Mouse (Mus musculus) layer of hippocampus, adult 2 months (tissue): Measurements from ENCODE around the gene Plekha7. TPM values are rescaled to one million over a fixed set of nuclear protein-coding genes. Genes with fewer than 3 reads are reported as not detected.
A peak's percentile ranks its signal among the peaks of the same experiment; 100 is the strongest.

Experiments
- DNase-seq, 2 experiments: peaks; one replicate each; pipeline ENCODE4 v3.0.0; 2022; ENCODE audit warnings: low spot score in 2 of 2
- H3K27ac ChIP-seq: fragments of 200-600 bp; 2 replicates; pipeline ENCODE4 v1.8.1; 2022
- H3K4me3 ChIP-seq: fragments of 200-600 bp; 2 replicates; pipeline ENCODE4 v1.8.1; 2022; ENCODE audit warnings: mild to moderate bottlenecking
- CTCF ChIP-seq: fragments of 200-600 bp; conservative IDR thresholded peaks from 2 replicates; pipeline ENCODE4 v1.8.1; 2022; ENCODE audit warnings: antibody characterized with exemption, mild to moderate bottlenecking, moderate library complexity
- total RNA-seq, 2 experiments: library from RNA; stranded (reverse); gene quantifications; 2 replicates each; pipeline ENCODE4 v1.2.3; 2021

Gene Plekha7
- total RNA-seq, 2 experiments from 2014 or later: 17.2 to 19.1 TPM

GRCm38 (mm10) chr7:116222288-116223009 is 85.7 kb downstream of the Plekha7 start:
- TF ChIP-seq CTCF: no peak
- DNase-seq: no peak
- H3K4me3 ChIP-seq: no peak overlapping the region
- H3K27ac ChIP-seq: no peak overlapping the region

- Histone ChIP-seq H3K4me3 (no peak overlapping the region), H3K27ac (no peak overlapping the region)
- DNase-seq: no peak
- no peak for TF ChIP-seq CTCF
Observed at GRCm38 (mm10) chr7:116221883-116222282, 86.3 kb downstream of the Plekha7 start.

GRCm38 (mm10) chr7:116220103-116220707 is 88.0 kb downstream of the Plekha7 start:
- no peak for TF ChIP-seq CTCF
- no peak for DNase-seq
- Histone ChIP-seq H3K27ac (no peak overlapping the region), H3K4me3 (no peak overlapping the region)

- no peak for TF ChIP-seq CTCF
- H3K4me3 ChIP-seq: no peak overlapping the region
- no peak overlapping the region for H3K27ac ChIP-seq
- DNase-seq: no peak
Observed at GRCm38 (mm10) chr7:116217747-116218146, 90.4 kb downstream of the Plekha7 start.

- DNase-seq: no peak
- no peak for TF ChIP-seq CTCF
- no peak overlapping the region for H3K4me3 ChIP-seq
- H3K27ac ChIP-seq: no peak overlapping the region
Observed at GRCm38 (mm10) chr7:116211904-116212303, 96.3 kb downstream of the Plekha7 start.

GRCm38 (mm10) chr7:116209926-116210631 is 98.1 kb downstream of the Plekha7 start:
- DNase-seq: no peak
- Histone ChIP-seq H3K27ac (peak overlapping the region; percentile 52; the same call in 1 of the 2 replicates), H3K4me3 (no peak overlapping the region)
- no peak for TF ChIP-seq CTCF

GRCm38 (mm10) chr7:116208880-116209279 is 99.3 kb downstream of the Plekha7 start:
- H3K27ac ChIP-seq: peak overlapping the region; percentile 43; the same call in 1 of the 2 replicates
- no peak for TF ChIP-seq CTCF
- no peak overlapping the region for H3K4me3 ChIP-seq
- no peak for DNase-seq

- DNase-seq: no peak
- TF ChIP-seq CTCF: no peak
- no peak overlapping the region for H3K27ac ChIP-seq
- H3K4me3 ChIP-seq: no peak overlapping the region
Observed at GRCm38 (mm10) chr7:116206806-116207571, 101.2 kb downstream of the Plekha7 start.

- Histone ChIP-seq H3K4me3 (no peak overlapping the region), H3K27ac (no peak overlapping the region)
- no peak for DNase-seq
- TF ChIP-seq CTCF: no peak
Observed at GRCm38 (mm10) chr7:116205451-116205850, 102.7 kb downstream of the Plekha7 start.

GRCm38 (mm10) chr7:116202033-116202681 is 106.0 kb downstream of the Plekha7 start:
- TF ChIP-seq CTCF: no peak
- H3K4me3 ChIP-seq: no peak overlapping the region
- H3K27ac ChIP-seq: 0 out of 2 replicates have a peak overlapping the region, but pooled peaks have one; percentile 4
- no peak for DNase-seq

GRCm38 (mm10) chr7:116200951-116201351 is 107.2 kb downstream of the Plekha7 start:
- no peak overlapping the region for H3K4me3 ChIP-seq
- H3K27ac ChIP-seq: peak overlapping the region; percentile 46
- TF ChIP-seq CTCF: no peak
- no peak for DNase-seq

- no peak overlapping the region for H3K4me3 ChIP-seq
- H3K27ac ChIP-seq: peak overlapping the region; percentile 46; the same call in 1 of the 2 replicates
- no peak for DNase-seq
- TF ChIP-seq CTCF: no peak
Observed at GRCm38 (mm10) chr7:116200544-116200943, 107.6 kb downstream of the Plekha7 start.

- H3K27ac ChIP-seq: no peak overlapping the region
- TF ChIP-seq CTCF: peak; percentile 62
- no peak for DNase-seq
- no peak overlapping the region for H3K4me3 ChIP-seq
Observed at GRCm38 (mm10) chr7:116198902-116199301, 109.3 kb downstream of the Plekha7 start.
